Comparison of ENCODE assay signal across 17 mouse cellular contexts in the genomic region with DNA sequence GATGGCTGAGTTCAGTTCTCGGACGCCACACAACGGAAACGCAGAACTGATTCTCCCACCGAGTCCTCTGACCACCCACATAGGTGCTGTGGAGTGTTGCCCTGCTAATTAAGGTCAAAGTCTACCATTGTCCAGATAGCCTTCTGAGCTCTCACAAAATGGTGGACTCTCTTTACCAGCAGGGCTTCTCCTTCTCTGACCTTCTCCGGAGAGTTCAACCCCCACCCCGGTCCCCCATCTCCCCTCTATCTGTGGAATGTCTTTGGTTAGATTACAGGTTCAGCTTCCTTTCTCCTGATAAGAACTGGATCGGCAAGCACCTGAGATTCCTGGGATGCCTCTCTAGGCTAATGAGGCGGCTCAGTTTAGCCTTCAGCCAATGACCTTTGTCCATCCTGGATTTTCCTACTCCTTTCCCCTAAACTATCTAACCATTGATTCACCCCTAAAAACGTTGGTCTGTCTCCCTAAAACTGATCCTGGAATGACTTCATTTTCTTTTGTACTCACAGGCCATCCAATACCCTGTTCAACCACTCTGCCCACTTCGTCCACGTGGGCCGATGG. TPM values are rescaled to one million over a fixed set of nuclear protein-coding genes. Genes with fewer than 3 reads are reported as not detected.
DNase-seq lines count a peak whose midpoint lies in the region; ATAC-seq and TF ChIP-seq lines count a peak whose summit lies in the region.
"Had no signal": no experiment of that assay in that cellular context is flagged by ENCODE, and none has a peak within 500 bp of the region (broad histone marks: within the 10 kb centered on the region; RNA-seq: fewer than 3 reads in every experiment).

No protein-coding gene starts in this region.

- no peak overlapping the region for H3K27ac ChIP-seq in testis, adult 2 months (ENCODE audit: control insufficient read depth, insufficient read depth, low read depth, low read length)
- H3K27ac ChIP-seq: embryonic facial prominence, embryonic 10.5 days; embryonic facial prominence, embryonic 15.5 days; forebrain, embryonic 13.5 days; hindbrain, embryonic 12.5 days; kidney, embryonic 15.5 days; liver, embryonic 15.5 days; lung, embryonic 15.5 days; midbrain, embryonic 13.5 days had no signal

- H3K27me3 ChIP-seq in testis, adult 2 months (ENCODE audit: control insufficient read depth, insufficient read depth, low read length): no peaks in the 10 kb centered on the region
- H3K27me3 ChIP-seq: embryonic facial prominence, embryonic 15.5 days; forebrain, embryonic 13.5 days; hindbrain, embryonic 12.5 days; kidney, embryonic 15.5 days; liver, embryonic 15.5 days; lung, embryonic 15.5 days; midbrain, embryonic 13.5 days had no signal

- 0 out of 2 replicates have a peak, but pooled peaks have one; percentile 14 for ATAC-seq in erythroblast, adult 5-6 weeks (replicated peaks; ENCODE audit: low FRiP score, poor library complexity, severe bottlenecking)
- ATAC-seq: forebrain, embryonic 13.5 days; midbrain, embryonic 13.5 days had no signal

- TF ChIP-seq POLR2A in testis, adult 2 months (IDR thresholded peaks at IDR 0.05; ENCODE audit: control insufficient read depth, low read depth, low read length): no peak

- no peaks in the 10 kb centered on the region for H3K36me3 ChIP-seq in testis, adult 2 months (ENCODE audit: control insufficient read depth, insufficient read depth, low read length)
- H3K36me3 ChIP-seq: embryonic facial prominence, embryonic 10.5 days; embryonic facial prominence, embryonic 15.5 days; hindbrain, embryonic 12.5 days; kidney, embryonic 15.5 days; liver, embryonic 15.5 days; lung, embryonic 15.5 days; midbrain, embryonic 13.5 days had no signal

- TF ChIP-seq CTCF in testis, adult 2 months (IDR thresholded peaks at IDR 0.05; ENCODE audit: control insufficient read depth, insufficient read depth, insufficient replicate concordance, low read depth, low read length): no peak

- peak overlapping the region; percentile 80 for H3K4me3 ChIP-seq in testis, adult 2 months (ENCODE audit: control insufficient read depth, low read depth, low read length)
- H3K4me3 ChIP-seq: embryonic facial prominence, embryonic 10.5 days; embryonic facial prominence, embryonic 15.5 days; forebrain, embryonic 13.5 days; hindbrain, embryonic 12.5 days; kidney, embryonic 15.5 days; liver, embryonic 15.5 days; lung, embryonic 15.5 days; megakaryocyte, embryonic 14.5 days; midbrain, embryonic 13.5 days had no signal

- H3K4me1 ChIP-seq in testis, adult 2 months (ENCODE audit: control insufficient read depth, insufficient read depth, low read length): peaks cover 7% of the 10 kb centered on the region
- H3K4me1 ChIP-seq: embryonic facial prominence, embryonic 10.5 days; embryonic facial prominence, embryonic 15.5 days; forebrain, embryonic 13.5 days; hindbrain, embryonic 12.5 days; kidney, embryonic 15.5 days; midbrain, embryonic 13.5 days had no signal

- peak; percentile 51 for DNase-seq in kidney, adult 9 months
- no peak for DNase-seq in kidney, postnatal 25 days
- DNase-seq in testis, postnatal 14 days (ENCODE audit: low spot score): no peak
- DNase-seq in yolk sac, embryonic 10.5 days (ENCODE audit: low spot score): peak; percentile 86
- DNase-seq in urinary bladder, postnatal 4 days (ENCODE audit: low spot score in 2 of 2): no peak
- no peak for DNase-seq in embryo, embryonic 10 days (ENCODE audit: low spot score)

RNA-seq across cellular contexts. Expression of gene Manba, which starts 20.6 kb away (rescaled TPM):
- 5.6 and 8.5 TPM in 2 replicates for polyA plus RNA-seq in testis, adult 2 months (2012; rRNA removed)
- total RNA-seq in erythroblast, adult 5-6 weeks (2015; ENCODE audit: low replicate concordance): 3.1 and 4.6 TPM in 2 replicates
- total RNA-seq in erythroblast, adult 5-6 weeks (2017; ENCODE audit: low replicate concordance): 7.2 and 8.9 TPM in 2 replicates

Comparison
In these comparisons a context has a peak if more than half of its experiments do, and no peak if none do; other contexts are left out.
1. DNase-seq: peak in kidney, adult 9 months (single experiment) and yolk sac, embryonic 10.5 days (single experiment); none in kidney, postnatal 25 days (0 of 2), testis, postnatal 14 days (single experiment), urinary bladder, postnatal 4 days (0 of 2) and embryo, embryonic 10 days (single experiment).